Mouse (Mus musculus): ENCODE measurements around the gene Ccdc160.

Ccdc160 gene

GRCm38 (mm10) chrX:52790980-52791593, at the start of gene Ccdc160:
Gene Ccdc160 (plus strand): TSS chrX:52791200.
- in situ Hi-C loops (cut with MseI, MboI), result no loop called here

DNA sequence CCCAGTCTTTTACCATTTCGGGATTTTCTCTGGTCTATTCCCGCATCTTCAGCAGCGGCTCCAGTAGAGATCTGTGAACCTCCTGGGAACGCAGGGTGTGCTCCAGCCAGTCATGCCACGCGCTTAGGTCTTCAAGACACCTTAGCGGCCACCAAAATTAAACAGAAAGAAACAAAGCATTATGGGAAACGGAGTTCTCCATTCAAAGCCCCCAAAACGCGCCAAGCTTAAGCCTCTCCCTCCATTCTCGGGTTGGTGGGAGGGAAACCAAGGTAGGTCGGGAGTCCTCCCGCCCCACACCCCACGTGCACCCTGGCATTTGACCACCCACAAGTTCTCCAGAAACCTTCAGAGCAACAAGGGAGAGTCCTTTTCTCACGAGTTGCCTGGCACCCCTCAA, 47.2 kb upstream of the Ccdc160 start:
- in situ Hi-C loops (cut with MseI, MboI), result no loop called here

- in situ Hi-C loops (cut with MseI, MboI), result no loop called here
Observed at GRCm38 (mm10) chrX:52744201-52745051, 46.6 kb upstream of the Ccdc160 start.

DNA sequence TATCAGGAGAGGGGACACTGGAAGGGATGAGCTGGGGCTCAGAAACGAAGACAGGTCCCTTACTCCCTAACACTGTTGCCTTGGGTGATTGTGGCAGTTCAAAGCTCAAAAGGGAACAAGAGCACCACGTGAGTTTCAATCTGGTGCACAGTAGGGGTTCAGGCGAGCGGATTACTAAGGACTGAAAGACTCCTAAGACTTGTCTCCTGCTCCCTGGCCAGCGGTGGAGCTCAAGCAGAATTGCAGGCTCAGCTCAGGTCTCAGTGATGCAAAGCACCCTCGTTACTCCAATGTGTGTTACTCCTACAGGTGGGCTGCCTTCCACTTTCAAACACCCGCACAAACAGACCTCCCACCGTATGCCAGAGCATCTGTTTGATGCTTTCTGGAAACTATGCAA, 45.5 kb upstream of the Ccdc160 start:
- in situ Hi-C loops (cut with MseI, MboI), result no loop called here

- in situ Hi-C loops (cut with MseI, MboI), result no loop called here
Observed at GRCm38 (mm10) chrX:52745917-52746316, 45.1 kb upstream of the Ccdc160 start.

GRCm38 (mm10) chrX:52746849-52747248, 44.2 kb upstream of the Ccdc160 start:
- in situ Hi-C loops (cut with MseI, MboI), result no loop called here

DNA sequence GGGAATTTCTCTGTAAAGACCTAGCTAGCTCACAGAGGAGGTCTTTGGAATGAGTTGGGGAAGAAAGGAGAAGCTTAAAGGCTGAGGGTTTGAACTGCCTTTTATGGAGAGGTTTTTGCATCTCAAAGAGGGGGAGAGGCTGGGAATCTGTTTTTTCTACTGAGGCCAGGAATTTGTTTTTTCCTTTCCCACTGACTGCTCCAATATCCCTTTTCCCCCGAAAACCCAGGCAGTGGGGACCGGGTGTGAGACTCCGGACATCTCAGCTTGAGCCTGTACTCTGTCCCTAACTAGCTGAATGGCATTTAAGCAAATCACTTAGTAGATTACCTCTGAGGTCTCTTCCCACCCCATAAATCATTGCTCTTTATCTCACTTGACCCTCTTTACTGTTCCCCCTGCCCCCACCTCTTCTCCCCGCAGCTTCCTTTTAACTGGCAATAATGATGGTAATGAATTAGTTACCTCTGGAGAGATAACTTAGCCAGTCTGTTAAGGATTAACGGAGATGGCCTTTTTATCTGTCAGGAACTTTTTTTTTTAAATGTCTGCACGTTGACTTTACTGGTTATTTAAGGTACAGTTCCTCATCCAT, 37.4 kb upstream of the Ccdc160 start:
- in situ Hi-C loops (cut with MseI, MboI), result no loop called here

- in situ Hi-C loops (cut with MseI, MboI), result no loop called here
Observed at GRCm38 (mm10) chrX:52757164-52757563, 33.8 kb upstream of the Ccdc160 start.

DNA sequence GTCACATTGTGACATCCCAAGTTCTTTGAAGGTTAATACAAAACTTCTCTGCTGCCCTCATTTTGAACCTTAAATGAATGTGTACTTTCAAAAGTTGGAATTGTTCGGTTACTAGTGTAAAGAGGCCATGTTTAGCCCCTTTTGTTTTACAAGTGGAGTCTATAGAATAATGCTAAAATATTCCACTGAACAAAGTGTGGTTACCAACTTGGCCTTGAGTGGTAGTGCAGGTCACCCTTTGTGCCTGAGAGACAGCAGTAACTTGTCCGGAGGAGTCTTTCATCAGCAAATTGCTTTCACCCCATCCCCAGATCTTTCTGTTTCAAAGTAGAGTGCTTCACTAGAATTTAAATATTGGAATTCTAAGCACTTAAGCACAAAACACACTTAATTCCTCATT, 31.8 kb upstream of the Ccdc160 start:
- in situ Hi-C loops (cut with MseI, MboI), result no loop called here

DNA sequence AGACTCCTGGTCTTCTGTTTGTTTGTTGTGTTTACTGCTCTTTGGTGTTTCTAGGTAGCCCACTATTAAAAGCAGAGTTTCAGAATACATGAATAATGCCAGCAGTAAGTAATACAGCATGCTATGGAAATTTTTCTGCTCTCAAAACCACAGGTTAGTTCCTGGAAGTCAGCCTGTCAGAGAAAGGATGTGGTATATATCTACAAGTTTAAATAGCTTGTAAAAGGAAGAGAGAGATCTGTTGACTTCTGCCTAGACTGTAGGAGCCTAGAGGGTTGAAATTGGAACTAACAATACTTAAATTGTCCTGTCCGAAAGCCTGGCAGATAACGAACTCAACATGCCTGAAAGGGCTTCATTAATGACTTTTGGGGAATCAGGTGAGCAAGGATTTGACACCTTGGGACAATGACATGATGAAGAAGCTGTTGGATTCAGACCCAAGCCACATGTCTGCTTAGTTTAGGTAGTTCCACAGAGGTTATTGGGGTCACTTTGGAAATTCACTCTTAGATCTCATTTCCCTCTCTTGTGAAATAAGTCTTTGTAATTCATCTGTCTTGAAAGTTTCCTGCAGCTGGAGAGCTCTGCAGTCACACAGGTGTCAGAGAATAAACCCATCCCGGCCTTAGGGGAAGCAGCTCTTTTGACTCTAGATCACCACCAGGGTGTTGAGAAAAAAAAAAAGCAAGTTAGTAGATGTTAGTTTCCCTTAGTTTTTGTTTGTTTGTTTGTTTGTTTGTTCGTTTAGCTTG, 30.6 kb upstream of the Ccdc160 start:
- in situ Hi-C loops (cut with MseI, MboI), result no loop called here

- in situ Hi-C loops (cut with MseI, MboI), result no loop called here
Observed at GRCm38 (mm10) chrX:52762221-52762620, 28.8 kb upstream of the Ccdc160 start.

- in situ Hi-C loops (cut with MseI, MboI), result loop anchor here in 1 of 2 experiments (10.0 kb wide), 1 partner anchor 159 kb away; no protein-coding TSS in a partner anchor
Observed at GRCm38 (mm10) chrX:52775973-52776372, 15.0 kb upstream of the Ccdc160 start.

- in situ Hi-C loops (cut with MseI, MboI), result loop anchor here in 1 of 2 experiments (10.0 kb wide), 1 partner anchor 157 kb away; no protein-coding TSS in a partner anchor
Observed at GRCm38 (mm10) chrX:52777671-52778070, 13.3 kb upstream of the Ccdc160 start.

DNA sequence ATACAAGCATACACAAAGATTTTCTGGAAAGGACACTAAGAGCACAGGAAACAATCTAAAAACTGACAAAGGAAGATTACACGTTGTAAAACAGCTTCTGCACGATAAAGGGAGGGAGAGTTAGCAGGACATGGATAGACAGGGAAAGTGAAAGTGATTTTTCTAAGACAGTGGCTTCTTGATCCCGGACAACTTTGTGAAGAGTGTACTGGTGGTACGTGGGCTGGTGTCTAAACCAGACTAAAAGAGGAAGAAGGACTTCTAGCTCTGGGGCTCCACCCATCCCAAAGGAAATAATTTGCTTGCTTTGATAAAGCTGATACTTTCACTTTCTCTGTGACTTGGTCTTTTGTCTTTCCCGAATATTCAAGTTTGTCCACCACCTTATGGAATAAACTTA, 7.1 kb upstream of the Ccdc160 start:
- in situ Hi-C loops (cut with MseI, MboI), result no loop called here

GRCm38 (mm10) chrX:52791944-52792719, 1.1 kb downstream of the Ccdc160 start:
- in situ Hi-C loops (cut with MseI, MboI), result no loop called here

- in situ Hi-C loops (cut with MseI, MboI), result no loop called here
Observed at GRCm38 (mm10) chrX:52792861-52793260, 1.9 kb downstream of the Ccdc160 start.

DNA sequence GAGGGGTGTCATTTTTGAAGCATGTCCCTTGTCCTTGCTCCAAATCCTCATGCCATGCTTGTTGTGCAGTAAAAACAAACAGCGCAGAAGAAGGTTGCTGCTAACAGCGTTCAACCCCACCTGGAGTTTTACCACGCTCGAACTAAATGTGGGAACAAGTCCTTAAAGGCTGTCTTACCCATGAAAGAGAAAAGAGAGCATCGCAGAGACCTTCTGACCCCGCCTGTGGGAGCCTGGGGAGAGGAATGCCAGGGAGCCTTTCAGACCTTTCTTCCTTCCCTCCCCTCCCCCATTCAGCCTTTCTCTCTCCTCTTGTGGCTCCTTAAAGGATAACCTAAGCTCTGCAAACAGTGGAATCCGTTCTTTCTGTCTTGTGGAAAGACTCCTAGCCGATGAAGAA, 4.8 kb downstream of the Ccdc160 start:
- in situ Hi-C loops (cut with MseI, MboI), result no loop called here

- in situ Hi-C loops (cut with MseI, MboI), result no loop called here
Observed at GRCm38 (mm10) chrX:52797031-52797625, 6.1 kb downstream of the Ccdc160 start.

- in situ Hi-C loops (cut with MseI, MboI), result no loop called here
Observed at GRCm38 (mm10) chrX:52798255-52798654, 7.3 kb downstream of the Ccdc160 start.

- in situ Hi-C loops (cut with MseI, MboI), result no loop called here
Observed at GRCm38 (mm10) chrX:52799566-52799965, 8.6 kb downstream of the Ccdc160 start.

DNA sequence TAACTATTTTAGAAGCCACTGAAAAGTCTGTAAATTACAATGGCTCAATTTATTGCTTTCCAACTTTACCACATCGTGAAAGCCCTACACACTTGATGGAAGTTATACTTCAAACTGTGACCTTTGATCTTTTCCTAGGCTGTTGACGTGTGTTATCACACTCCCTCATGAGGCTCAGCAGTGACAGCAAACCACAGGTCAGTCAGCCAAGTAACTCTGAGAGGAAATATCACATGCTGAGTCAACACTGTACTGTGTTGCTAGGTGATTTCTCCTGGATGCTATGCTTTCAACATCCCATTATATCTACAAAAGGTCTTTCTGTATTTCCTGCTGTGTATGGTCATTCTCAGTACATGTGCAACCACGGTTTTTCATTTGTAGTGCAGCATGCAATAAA, 28.3 kb downstream of the Ccdc160 start:
- in situ Hi-C loops (cut with MseI, MboI), result no loop called here

All from mouse trophoblast stem cell (cell line).